Mouse (Mus musculus) kidney, embryonic 15.5 days (tissue): ENCODE measurements around the gene Cfap61. TPM values are rescaled to one million over a fixed set of nuclear protein-coding genes. Genes with fewer than 3 reads are reported as not detected.

Experiments
- ATAC-seq: fragments of 200-750 bp; cut with Nextera tagmentation; replicated peaks from 2 replicates; pipeline ENCODE4 v1.8.0; 2017; ENCODE audit warnings: moderate TSS enrichment; ENCODE audit not compliant: low FRiP score
- H3K27ac ChIP-seq: fragments of 300-500 bp; sonication (generic); 2 replicates; pipeline ENCODE4 v1.5.1; 2015; ENCODE audit warnings: mild to moderate bottlenecking, inconsistent platforms
- H3K27me3 ChIP-seq: fragments of 300-500 bp; sonication (generic); 2 replicates; pipeline ENCODE4 v1.6.1; 2015; ENCODE audit warnings: inconsistent platforms
- H3K36me3 ChIP-seq: fragments of 300-500 bp; sonication (generic); 2 replicates; pipeline ENCODE4 v1.6.1; 2015; ENCODE audit warnings: inconsistent platforms
- H3K4me1 ChIP-seq: fragments of 300-500 bp; sonication (generic); 2 replicates; pipeline ENCODE4 v1.6.1; 2015; ENCODE audit warnings: inconsistent platforms
- H3K4me2 ChIP-seq: fragments of 300-500 bp; sonication (generic); 2 replicates; pipeline ENCODE4 v1.6.1; 2015; ENCODE audit warnings: moderate library complexity, mild to moderate bottlenecking, inconsistent platforms
- H3K4me3 ChIP-seq: fragments of 300-500 bp; sonication (generic); replicated peaks from 2 replicates; pipeline ENCODE4 v1.5.1; 2015; ENCODE audit warnings: mild to moderate bottlenecking, inconsistent platforms
- H3K9ac ChIP-seq: fragments of 300-500 bp; sonication (generic); 2 replicates; pipeline ENCODE4 v1.6.1; 2015; ENCODE audit warnings: mild to moderate bottlenecking, inconsistent platforms
- H3K9me3 ChIP-seq: fragments of 300-500 bp; sonication (generic); replicated peaks from 2 replicates; pipeline ENCODE4 v1.6.1; 2016; ENCODE audit warnings: inconsistent platforms
- WGBS: fragments of 180-500 bp; shearing (Covaris S2); methylation state at CpG from one replicate; pipeline ENCODE4 v1.1.7; 2015; ENCODE audit warnings: mixed read lengths; 5-methylcytosine and 5-hydroxymethylcytosine counted together
- polyA plus RNA-seq: library from polyadenylated mRNA; unstranded; fragments of >200 nt; fragmentation: Nextera tagmentation; extraction: Ambion mirVana; gene quantifications from 2 replicates; pipeline ENCODE4 v1.2.1, GENCODE M21; 2015

Cfap61 gene
- polyA plus RNA-seq, 1 experiment from 2014 or later: 3.1 TPM

- H3K4me1 ChIP-seq: peaks cover 41% of the 10 kb centered on the region
- peak overlapping the region; percentile 55 for H3K4me3 ChIP-seq
- WGBS: 1% methylated on average over 70 of the region's 75 CpGs
- 0 out of 2 replicates have a peak, but pooled peaks have one; percentile 9 for ATAC-seq
- no peaks in the 10 kb centered on the region for H3K36me3 ChIP-seq
- H3K9me3 ChIP-seq: no peaks in the 10 kb centered on the region
- no peak overlapping the region for H3K9ac ChIP-seq
- H3K27ac ChIP-seq: no peak overlapping the region
- peaks cover 98% of the 10 kb centered on the region for H3K27me3 ChIP-seq
- H3K4me2 ChIP-seq: peak overlapping the region; percentile 98
Measured at GRCm38 (mm10) chr2:146223176-146223905, 288.8 kb downstream of the Cfap61 start.

DNA sequence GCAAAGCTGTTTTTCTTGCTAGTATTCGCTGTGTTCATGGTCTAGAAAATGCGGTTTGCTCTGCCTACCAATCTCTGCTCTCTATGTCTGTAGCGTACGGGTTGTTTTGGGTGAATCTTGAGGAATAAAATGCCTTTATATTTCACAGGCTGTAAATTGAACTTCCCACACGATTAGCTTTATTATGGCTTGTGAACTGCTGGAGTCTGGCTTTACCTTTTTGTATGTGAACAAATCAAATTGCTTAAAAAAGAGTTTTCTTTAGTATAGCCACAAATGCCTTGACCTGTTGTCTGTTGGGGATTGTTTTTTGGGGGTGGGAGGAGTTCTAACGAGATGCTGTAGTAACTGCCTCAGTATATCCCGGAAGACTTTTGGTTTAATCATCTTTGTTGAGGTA is 289.6 kb downstream of the Cfap61 start:
- no peak overlapping the region for H3K4me3 ChIP-seq
- WGBS: 9% methylated on average over 7 of the region's 7 CpGs

GRCm38 (mm10) chr2:146225818-146226217 is 291.2 kb downstream of the Cfap61 start:
- peaks cover 84% of the 10 kb centered on the region for H3K27me3 ChIP-seq
- H3K36me3 ChIP-seq: no peaks in the 10 kb centered on the region
- ATAC-seq: no peak
- no peak overlapping the region for H3K4me2 ChIP-seq
- H3K9ac ChIP-seq: no peak overlapping the region
- no peak overlapping the region for H3K4me3 ChIP-seq
- WGBS: 12% methylated on average over 6 of the region's 6 CpGs
- peaks cover 29% of the 10 kb centered on the region for H3K4me1 ChIP-seq
- H3K27ac ChIP-seq: no peak overlapping the region
- no peaks in the 10 kb centered on the region for H3K9me3 ChIP-seq

More for the DNA sequence above, 289.6 kb downstream of the Cfap61 start:
- Histone ChIP-seq H3K4me1 (peaks cover 35% of the 10 kb centered on the region), H3K4me2 (no peak overlapping the region), H3K9ac (no peak overlapping the region), H3K36me3 (no peaks in the 10 kb centered on the region), H3K27ac (no peak overlapping the region), H3K27me3 (peaks cover 98% of the 10 kb centered on the region), H3K9me3 (no peaks in the 10 kb centered on the region)
- ATAC-seq: no peak

- peak; percentile 64; the same call in 1 of the 2 replicates for ATAC-seq
- Histone ChIP-seq H3K27me3 (peaks cover 77% of the 10 kb centered on the region), H3K4me2 (no peak overlapping the region), H3K9me3 (no peaks in the 10 kb centered on the region), H3K4me3 (no peak overlapping the region), H3K27ac (no peak overlapping the region), H3K36me3 (no peaks in the 10 kb centered on the region), H3K9ac (no peak overlapping the region), H3K4me1 (peaks cover 22% of the 10 kb centered on the region)
- 5% methylated on average over 9 of the region's 9 CpGs for WGBS
Measured at GRCm38 (mm10) chr2:146226484-146226883, 291.9 kb downstream of the Cfap61 start.

DNA sequence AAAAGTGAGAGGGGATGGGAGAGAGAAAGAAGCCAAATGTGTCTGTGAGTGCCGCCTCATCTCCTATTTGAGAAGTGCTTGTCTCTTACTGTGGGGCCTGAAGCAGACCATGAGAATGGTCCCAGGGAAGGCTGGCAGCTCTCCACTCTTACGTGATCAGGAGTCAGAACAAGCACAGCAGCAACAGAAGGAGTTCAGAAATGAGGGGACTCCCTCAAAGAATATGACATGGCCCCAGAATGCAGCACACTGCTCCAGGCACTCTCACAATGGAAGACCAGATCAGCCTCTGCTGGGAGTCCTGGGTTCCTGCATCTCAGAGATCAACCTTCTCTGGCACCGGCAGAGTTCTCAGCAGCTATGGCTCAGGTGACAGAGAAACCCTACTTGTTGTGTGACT is 293.1 kb downstream of the Cfap61 start:
- Histone ChIP-seq H3K36me3 (no peaks in the 10 kb centered on the region), H3K4me3 (no peak overlapping the region), H3K9ac (no peak overlapping the region), H3K27me3 (peaks cover 66% of the 10 kb centered on the region), H3K9me3 (no peaks in the 10 kb centered on the region), H3K27ac (no peak overlapping the region), H3K4me2 (no peak overlapping the region), H3K4me1 (peaks cover 10% of the 10 kb centered on the region)
- ATAC-seq: no peak
- WGBS: 52% methylated on average over 3 of the region's 3 CpGs

GRCm38 (mm10) chr2:146228435-146228834 is 293.9 kb downstream of the Cfap61 start:
- WGBS: 77% methylated on average over 2 of the region's 2 CpGs
- Histone ChIP-seq H3K36me3 (no peaks in the 10 kb centered on the region), H3K9me3 (no peaks in the 10 kb centered on the region), H3K4me2 (no peak overlapping the region), H3K27ac (no peak overlapping the region), H3K9ac (no peak overlapping the region), H3K4me3 (no peak overlapping the region), H3K4me1 (peaks cover 3% of the 10 kb centered on the region), H3K27me3 (peaks cover 58% of the 10 kb centered on the region)
- ATAC-seq: no peak

DNA sequence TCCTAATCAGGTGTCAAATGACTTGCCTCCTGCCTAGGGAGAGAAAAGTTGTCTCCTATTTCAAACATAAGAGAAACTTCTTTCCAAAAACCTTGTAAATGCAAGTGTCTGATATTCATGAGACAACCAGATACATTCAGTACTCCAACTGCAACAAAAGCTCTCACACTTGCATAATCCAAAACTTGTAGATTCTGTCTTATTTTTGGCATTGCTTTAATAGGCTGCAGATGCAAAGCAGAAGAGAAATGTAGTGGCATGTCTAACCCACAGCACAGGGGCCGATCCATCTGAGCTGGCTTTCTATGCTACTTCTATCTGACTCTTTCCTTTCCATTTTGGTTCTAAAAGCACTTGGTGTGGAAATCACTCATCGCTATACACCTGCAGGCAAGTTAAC is 296.9 kb downstream of the Cfap61 start:
- Histone ChIP-seq H3K4me3 (no peak overlapping the region), H3K9ac (no peak overlapping the region), H3K4me1 (no peaks in the 10 kb centered on the region), H3K27me3 (peaks cover 27% of the 10 kb centered on the region), H3K36me3 (no peaks in the 10 kb centered on the region), H3K27ac (no peak overlapping the region), H3K4me2 (no peak overlapping the region), H3K9me3 (no peaks in the 10 kb centered on the region)
- no peak for ATAC-seq
- WGBS: 92% methylated on average over 2 of the region's 2 CpGs

- no peaks in the 10 kb centered on the region for H3K4me1 ChIP-seq
- H3K36me3 ChIP-seq: no peaks in the 10 kb centered on the region
- H3K27me3 ChIP-seq: no peaks in the 10 kb centered on the region
- H3K9ac ChIP-seq: no peak overlapping the region
- WGBS: 91% methylated on average over 4 of the region's 4 CpGs
- no peak overlapping the region for H3K4me3 ChIP-seq
- no peaks in the 10 kb centered on the region for H3K9me3 ChIP-seq
- no peak overlapping the region for H3K4me2 ChIP-seq
- no peak for ATAC-seq
- H3K27ac ChIP-seq: no peak overlapping the region
Measured at GRCm38 (mm10) chr2:146239196-146239747, 304.7 kb downstream of the Cfap61 start.

DNA sequence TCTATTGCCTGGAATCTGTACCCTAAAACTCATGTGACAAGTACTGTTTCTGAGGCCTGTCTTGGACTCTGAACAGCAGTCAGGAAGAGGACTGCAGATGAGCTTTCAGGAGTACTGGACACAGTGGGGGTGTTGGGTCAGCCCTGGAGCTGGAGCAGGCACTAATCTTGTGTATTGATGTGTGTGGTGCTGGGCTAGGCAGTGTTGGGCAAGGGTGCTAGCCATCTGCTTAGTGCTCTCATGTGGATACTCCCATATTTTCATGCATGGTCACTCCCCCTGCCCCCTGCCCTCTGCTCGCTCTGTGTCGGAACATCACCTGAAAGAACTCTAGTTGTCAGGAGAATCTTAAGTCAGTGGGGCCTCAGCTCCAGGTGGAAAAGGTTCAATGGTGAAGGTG is 309.5 kb downstream of the Cfap61 start:
- Histone ChIP-seq H3K4me2 (no peak overlapping the region), H3K27me3 (no peaks in the 10 kb centered on the region), H3K9me3 (no peaks in the 10 kb centered on the region), H3K36me3 (no peaks in the 10 kb centered on the region), H3K4me1 (0 out of 2 replicates have a peak, but pooled peaks cover 6% of the 10 kb centered on the region), H3K9ac (no peak overlapping the region), H3K4me3 (no peak overlapping the region), H3K27ac (no peak overlapping the region)
- 82% methylated on average over 2 of the region's 2 CpGs for WGBS
- ATAC-seq: no peak

DNA sequence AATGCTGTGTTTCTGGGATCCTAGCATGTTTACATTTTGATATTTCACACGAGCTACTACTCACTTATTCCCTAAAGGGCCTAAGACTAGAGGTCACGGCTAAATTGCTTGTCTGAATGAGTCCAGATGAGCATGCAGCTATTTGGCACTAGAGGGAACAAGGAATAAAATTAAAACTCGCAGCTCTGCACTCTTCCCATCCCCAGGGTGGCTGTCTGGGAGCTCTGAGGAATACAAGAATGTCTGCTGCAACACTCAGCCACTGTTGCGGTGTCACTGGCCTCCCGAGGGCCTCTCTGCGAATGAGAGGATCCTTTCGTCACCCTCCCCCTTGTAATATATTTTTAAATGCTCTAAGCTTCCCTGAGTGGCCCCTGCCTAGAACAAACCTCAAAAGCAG is 310.8 kb downstream of the Cfap61 start:
- H3K27ac ChIP-seq: no peak overlapping the region
- no peaks in the 10 kb centered on the region for H3K27me3 ChIP-seq
- 0 out of 2 replicates have a peak, but pooled peaks cover 6% of the 10 kb centered on the region for H3K4me1 ChIP-seq
- H3K36me3 ChIP-seq: no peaks in the 10 kb centered on the region
- 60% methylated on average over 7 of the region's 7 CpGs for WGBS
- no peaks in the 10 kb centered on the region for H3K9me3 ChIP-seq
- no peak overlapping the region for H3K4me2 ChIP-seq
- ATAC-seq: no peak
- no peak overlapping the region for H3K4me3 ChIP-seq
- H3K9ac ChIP-seq: no peak overlapping the region

- H3K36me3 ChIP-seq: no peaks in the 10 kb centered on the region
- WGBS: 63% methylated on average over 4 of the region's 4 CpGs
- H3K9ac ChIP-seq: no peak overlapping the region
- H3K4me2 ChIP-seq: no peak overlapping the region
- no peak overlapping the region for H3K27ac ChIP-seq
- H3K4me1 ChIP-seq: 0 out of 2 replicates have a peak, but pooled peaks cover 6% of the 10 kb centered on the region
- no peaks in the 10 kb centered on the region for H3K27me3 ChIP-seq
- no peaks in the 10 kb centered on the region for H3K9me3 ChIP-seq
- H3K4me3 ChIP-seq: no peak overlapping the region
- ATAC-seq: no peak
Measured at GRCm38 (mm10) chr2:146246409-146247075, 312.0 kb downstream of the Cfap61 start.

GRCm38 (mm10) chr2:146247576-146247975 is 313.0 kb downstream of the Cfap61 start:
- ATAC-seq: no peak; the same call in 1 of the 2 replicates
- no peaks in the 10 kb centered on the region for H3K27me3 ChIP-seq
- WGBS: 19% methylated on average over 6 of the region's 6 CpGs
- no peak overlapping the region for H3K4me2 ChIP-seq
- no peaks in the 10 kb centered on the region for H3K9me3 ChIP-seq
- H3K27ac ChIP-seq: no peak overlapping the region
- no peaks in the 10 kb centered on the region for H3K36me3 ChIP-seq
- 0 out of 2 replicates have a peak, but pooled peaks cover 6% of the 10 kb centered on the region for H3K4me1 ChIP-seq
- H3K4me3 ChIP-seq: no peak overlapping the region
- no peak overlapping the region for H3K9ac ChIP-seq
